Mouse (Mus musculus) kidney, adult 11 months (tissue): ENCODE data around the gene Tubal3.

Experiments
- DNase-seq: peaks from one replicate; pipeline ENCODE4 v3.0.0; 2022

Tubal3 gene

GRCm38 (mm10) chr13:3925632-3926031, 7.6 kb downstream of the Tubal3 start:
- DNase-seq = no peak

DNA sequence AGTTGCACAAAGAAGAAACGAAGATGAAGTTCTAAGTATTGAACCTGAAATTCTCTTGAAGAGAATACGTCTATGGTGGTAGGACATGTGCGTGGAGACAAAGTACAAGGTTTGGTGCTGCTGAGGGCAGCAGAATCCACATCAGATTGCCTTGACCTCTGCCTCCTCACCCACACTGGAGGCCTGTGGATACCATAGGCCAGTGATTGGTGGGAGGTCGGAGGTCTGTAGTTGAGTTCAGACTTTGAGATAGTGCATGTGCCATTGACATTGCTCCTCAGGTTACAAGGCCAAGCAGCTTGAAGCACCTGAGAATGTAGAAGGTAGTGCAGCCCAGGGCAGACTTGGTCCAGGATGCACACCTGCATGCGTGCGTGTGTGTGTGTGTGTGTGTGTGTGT, 8.0 kb downstream of the Tubal3 start:
- no peak for DNase-seq

DNA sequence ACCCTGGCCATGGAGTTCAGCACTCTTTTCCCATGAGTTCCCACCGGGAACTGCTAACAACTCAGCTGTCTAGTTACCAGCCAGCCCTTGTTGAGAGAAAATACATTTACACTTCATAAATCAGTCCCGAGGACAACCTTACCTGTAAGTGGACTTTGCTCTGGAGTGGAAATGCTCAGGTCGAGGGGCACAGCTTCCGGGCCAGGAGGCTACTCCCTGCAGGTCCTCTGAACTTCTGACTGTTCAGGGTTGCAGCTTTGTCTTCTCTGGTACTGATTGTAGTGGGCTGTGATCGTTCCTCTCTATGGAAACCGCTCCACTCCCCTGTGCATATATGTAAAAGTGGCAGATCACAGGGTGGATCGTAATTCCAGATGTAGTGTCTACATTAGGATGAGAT, 26.6 kb downstream of the Tubal3 start:
- no peak for DNase-seq

DNA sequence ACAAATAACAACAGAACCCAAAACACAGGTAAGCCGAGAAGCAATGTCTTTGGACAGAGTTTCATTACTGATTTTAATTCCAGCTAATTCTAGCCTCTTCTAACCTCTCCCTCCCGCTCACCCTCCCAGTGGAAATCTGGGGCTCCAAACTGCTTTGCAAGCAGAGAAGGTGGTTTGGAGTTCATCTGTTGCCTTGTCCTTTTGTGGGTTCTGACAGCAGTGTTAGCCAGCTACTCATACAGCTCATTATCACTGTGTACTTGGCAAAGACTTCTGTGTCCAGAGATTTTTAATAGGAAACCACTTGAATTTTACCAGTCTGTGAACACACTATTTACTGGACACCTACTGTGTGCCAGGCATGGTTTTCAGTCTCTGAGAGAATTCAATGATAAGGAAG, 27.2 kb downstream of the Tubal3 start, which contains the start of gene Ucn3:
Ucn3 (minus strand) TSS at position 101 of the 400 bp plus-strand sequence.
- DNase-seq = no peak

GRCm38 (mm10) chr13:3947267-3947666, 29.2 kb downstream of the Tubal3 start:
- DNase-seq = no peak

- DNase-seq = no peak
These were observed 31.4 kb downstream of the Tubal3 start for GRCm38 (mm10) chr13:3949477-3949876.

DNA sequence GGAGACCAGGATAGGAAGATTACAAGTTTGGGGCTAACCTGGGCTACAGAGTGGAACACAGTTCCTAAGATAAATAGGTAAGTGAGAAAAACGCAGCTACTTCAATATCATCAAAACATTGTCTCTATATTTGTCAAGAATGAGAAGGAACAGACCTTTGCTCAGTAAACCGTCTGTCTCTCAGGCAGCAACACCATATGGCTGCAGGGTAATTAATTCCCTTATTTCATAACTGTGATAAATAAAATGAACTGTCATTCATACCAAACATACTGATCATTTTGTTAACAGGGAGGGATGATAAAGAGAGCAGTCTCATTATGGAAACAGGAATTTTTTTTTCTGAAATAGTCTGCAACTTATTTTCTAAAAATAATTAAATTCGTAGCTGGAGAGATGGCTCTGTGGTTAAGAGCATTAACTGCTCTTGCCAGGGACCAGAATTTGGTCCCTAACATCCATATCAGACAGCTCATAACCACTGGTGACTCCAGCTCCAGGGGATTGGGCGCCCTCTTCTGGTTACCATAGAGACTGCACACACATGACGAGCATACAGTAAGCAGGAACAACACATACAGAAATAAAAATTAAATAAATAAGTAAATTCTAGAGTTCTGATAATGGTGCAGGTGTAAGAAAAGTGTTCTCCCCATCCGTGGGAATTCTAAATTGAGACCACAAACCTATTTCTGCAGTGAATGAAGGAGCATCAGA, 33.3 kb downstream of the Tubal3 start:
- DNase-seq = no peak

- DNase-seq = no peak
These were observed 50.8 kb downstream of the Tubal3 start for GRCm38 (mm10) chr13:3968849-3969248.
